Comparison of ENCODE assay signal across 12 mouse cellular contexts in genomic region chr2:179615906-179616305, GRCm38 (mm10).
DNase-seq lines count a peak whose midpoint lies in the region; ATAC-seq lines count a peak whose summit lies in the region.
"Had no signal": no experiment of that assay in that cellular context is flagged by ENCODE, and none has a peak within 500 bp of the region (broad histone marks: within the 10 kb centered on the region; RNA-seq: fewer than 3 reads in every experiment).

No protein-coding gene starts in this region.

- H3K36me3 ChIP-seq in heart, embryonic 10.5 days, result no peaks in the 10 kb centered on the region
- H3K36me3 ChIP-seq in megakaryocyte, embryonic 14.5 days (replicated peaks; ENCODE audit: low read length), result no peaks in the 10 kb centered on the region
- no peaks in the 10 kb centered on the region for H3K36me3 ChIP-seq in forebrain, embryonic 16.5 days (ENCODE audit: control insufficient read depth, insufficient read depth)
- H3K36me3 ChIP-seq: G1E; heart, embryonic 13.5 days had no signal

- no peak for ATAC-seq in megakaryocyte, adult 5-6 weeks (ENCODE audit: poor library complexity, severe bottlenecking)
- ATAC-seq in forebrain, embryonic 16.5 days, result no peak

- no peak overlapping the region for H3K4me2 ChIP-seq in forebrain, embryonic 16.5 days (ENCODE audit: low read length)
- H3K4me2 ChIP-seq: heart, embryonic 13.5 days had no signal

- no peak overlapping the region for H3K4me3 ChIP-seq in heart, embryonic 10.5 days
- peak overlapping the region; percentile 72 for H3K4me3 ChIP-seq in megakaryocyte, embryonic 14.5 days (replicated peaks)
- H3K4me3 ChIP-seq in forebrain, embryonic 16.5 days (replicated peaks; ENCODE audit: low read length), result no peak overlapping the region
- H3K4me3 ChIP-seq: heart, embryonic 13.5 days had no signal

- H3K27ac ChIP-seq in heart, embryonic 10.5 days, result no peak overlapping the region
- H3K27ac ChIP-seq in forebrain, embryonic 16.5 days (ENCODE audit: low read length), result no peak overlapping the region
- H3K27ac ChIP-seq: heart, embryonic 13.5 days had no signal

- no peaks in the 10 kb centered on the region for H3K27me3 ChIP-seq in heart, embryonic 10.5 days (ENCODE audit: insufficient read depth, poor library complexity, severe bottlenecking)
- H3K27me3 ChIP-seq in megakaryocyte, embryonic 14.5 days (replicated peaks), result no peaks in the 10 kb centered on the region
- H3K27me3 ChIP-seq in forebrain, embryonic 16.5 days (replicated peaks; ENCODE audit: control insufficient read depth, insufficient read depth, low read length), result no peaks in the 10 kb centered on the region
- H3K27me3 ChIP-seq: heart, embryonic 13.5 days had no signal

- intact Hi-C loops in heart, postnatal 14 days (cut with DNase I), result no loop called here

- WGBS in heart, embryonic 10.5 days, result 45% methylated on average over 5 of the region's 5 CpGs
- 66% methylated on average over 5 of the region's 5 CpGs for WGBS in forebrain, embryonic 16.5 days

- no peak overlapping the region for H3K9ac ChIP-seq in forebrain, embryonic 16.5 days (replicated peaks; ENCODE audit: low read depth, low read length)
- H3K9ac ChIP-seq: heart, embryonic 13.5 days had no signal

- no peaks in the 10 kb centered on the region for H3K4me1 ChIP-seq in heart, embryonic 10.5 days
- no peaks in the 10 kb centered on the region for H3K4me1 ChIP-seq in megakaryocyte, embryonic 14.5 days
- H3K4me1 ChIP-seq in forebrain, embryonic 16.5 days (replicated peaks; ENCODE audit: control insufficient read depth, insufficient read depth, low read length), result no peaks in the 10 kb centered on the region
- H3K4me1 ChIP-seq: heart, embryonic 13.5 days had no signal

- H3K9me3 ChIP-seq in heart, embryonic 10.5 days, result no peaks in the 10 kb centered on the region
- peaks cover 29% of the 10 kb centered on the region for H3K9me3 ChIP-seq in megakaryocyte, embryonic 14.5 days
- no peaks in the 10 kb centered on the region for H3K9me3 ChIP-seq in forebrain, embryonic 16.5 days (ENCODE audit: control insufficient read depth, low read length)
- H3K9me3 ChIP-seq: heart, embryonic 13.5 days had no signal

- DNase-seq in heart, postnatal 14 days, result peak; percentile 28 to 43
- no peak for DNase-seq in heart, embryonic 10.5 days (ENCODE audit: low spot score)
- DNase-seq in adipocyte (ENCODE audit: low spot score), result peak; percentile 5
- DNase-seq in kidney, postnatal 4 days, result peak; percentile 75 to 76
- no peak for DNase-seq in frontal cortex, adult 2 months (ENCODE audit: extremely low spot score in 1 of 2, low spot score in 1 of 2)
- DNase-seq: cerebellum, adult 11-12 months; thymus, postnatal 36 days had no signal

Comparison
In these comparisons a context has a peak if more than half of its experiments do, and no peak if none do; other contexts are left out.
1. DNase-seq: peak in heart, postnatal 14 days (2 of 2), adipocyte (single experiment) and kidney, postnatal 4 days (2 of 2); none in heart, embryonic 10.5 days (single experiment) and frontal cortex, adult 2 months (0 of 2).